Mouse (Mus musculus) macrophage (primary cell): ENCODE data around the gene Lmbrd2. TPM values are rescaled to one million over a fixed set of nuclear protein-coding genes. Genes with fewer than 3 reads are reported as not detected.

Experiments
- H3K27ac ChIP-seq: fragments of 350-480 bp; formaldehyde crosslinking; 2 replicates; pipeline ENCODE4 v1.9.0; 2021
- H3K36me3 ChIP-seq: fragments of 350-480 bp; formaldehyde crosslinking; 2 replicates; pipeline ENCODE4 v1.9.0; 2021; ENCODE audit errors: inconsistent target
- H3K4me3 ChIP-seq: fragments of 350-480 bp; formaldehyde crosslinking; 2 replicates; pipeline ENCODE4 v1.9.0; 2021; ENCODE audit errors: inconsistent target
- H3K79me2 ChIP-seq: fragments of 350-480 bp; formaldehyde crosslinking; 2 replicates; pipeline ENCODE4 v1.9.0; 2021; ENCODE audit errors: inconsistent target
- WGBS: methylation state at CpG from one replicate; pipeline ENCODE4 v1.1.7; 2026; ENCODE audit warnings: inconsistent platforms; ENCODE audit not compliant: missing documents; 5-methylcytosine and 5-hydroxymethylcytosine counted together
- polyA plus RNA-seq: library from polyadenylated mRNA; stranded (reverse); fragments of 250-400 nt; gene quantifications from 3 replicates; pipeline ENCODE4 v1.2.4, GENCODE M21; 2018; ENCODE audit warnings: inconsistent platforms
- total RNA-seq, 78 experiments: library from RNA; depleted of rRNA; stranded (reverse); fragments of 250-400 nt; gene quantifications; 1 replicate in 9 of 78; 2 replicates in 24 of 78; 3 replicates in 43 of 78; 4 replicates in 2 of 78; pipeline ENCODE4 v1.2.4; 2018; ENCODE audit warnings: inconsistent platforms in 56 of 78

The Lmbrd2 gene
- 100 to 1,000 TPM in 2 of 26 experiments, 10 to 100 TPM in 22, 1 to 10 TPM in 2; 9.4 to 116 (median 55.5) TPM for total RNA-seq (2018; cell fraction: chromatin; rRNA removed)
- total RNA-seq (2018; cell fraction: cytosol; rRNA removed): 10 to 100 TPM; 21.2 to 97.6 (median 50.1) TPM
- 100 to 1,000 TPM in 3 of 26 experiments, 10 to 100 TPM in 23; 16.9 to 134 (median 60.0) TPM for total RNA-seq (2018; cell fraction: nucleus; rRNA removed)
- 27.7 to 35.1 TPM (median 34.0 TPM) in 3 replicates for polyA plus RNA-seq

DNA sequence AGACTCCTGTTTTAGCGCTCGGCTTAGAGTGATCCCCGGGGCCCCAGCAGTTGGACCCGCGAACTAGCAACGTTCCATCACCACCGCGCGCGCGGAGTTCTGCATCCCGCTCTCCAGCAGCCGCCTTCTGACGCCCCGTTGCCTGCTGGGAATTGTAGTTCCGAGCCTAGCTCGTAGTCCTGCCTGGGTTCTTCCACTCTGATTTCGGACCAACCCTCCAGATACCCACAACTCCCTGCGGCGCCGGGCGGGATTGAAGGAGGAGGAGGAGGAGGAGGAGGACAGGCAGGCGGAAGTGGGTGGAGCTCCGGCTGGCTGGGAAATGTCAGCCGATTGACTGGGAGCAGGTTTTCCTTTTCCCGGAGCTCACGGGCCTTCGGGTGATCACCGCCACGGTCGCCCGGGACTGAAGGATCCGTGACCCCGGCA lies at the start of gene Lmbrd2:
Lmbrd2 (plus strand) TSS at position 299 of the 429 bp plus-strand sequence.
- H3K36me3 ChIP-seq: 0 out of 2 replicates have a peak, but pooled peaks cover 5% of the 10 kb centered on the region
- H3K27ac ChIP-seq: peak within 1 kb of the TSS; percentile 62
- 1% methylated on average over 34 of the region's 34 CpGs for WGBS
- H3K79me2 ChIP-seq: peaks cover 99% of the 10 kb centered on the region
- peak within 1 kb of the TSS; percentile 75 for H3K4me3 ChIP-seq

DNA sequence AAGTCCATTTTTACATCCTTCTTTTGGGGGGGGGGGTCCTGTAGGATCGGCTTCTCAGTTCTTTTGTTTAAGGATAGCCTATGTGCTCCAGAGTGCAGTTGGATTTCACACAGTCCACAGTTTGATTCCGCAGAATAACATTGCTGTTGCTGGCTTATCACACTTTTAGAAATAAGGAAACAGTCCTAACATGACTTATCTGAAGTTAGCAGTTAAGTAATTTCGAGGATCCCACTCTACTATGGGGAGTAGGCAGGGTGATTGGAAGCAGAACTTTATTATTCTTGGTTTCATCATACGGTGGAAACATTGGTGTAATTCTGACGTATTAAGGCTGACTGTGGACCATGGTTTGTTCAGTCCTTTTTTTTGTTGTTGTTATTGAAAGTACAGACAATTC lies 49.7 kb upstream of the Lmbrd2 start:
- no peak overlapping the region for H3K4me3 ChIP-seq
- no peaks in the 10 kb centered on the region for H3K79me2 ChIP-seq
- 96% methylated on average over 5 of the region's 5 CpGs for WGBS
- peaks cover 13% of the 10 kb centered on the region for H3K36me3 ChIP-seq
- H3K27ac ChIP-seq: no peak overlapping the region

DNA sequence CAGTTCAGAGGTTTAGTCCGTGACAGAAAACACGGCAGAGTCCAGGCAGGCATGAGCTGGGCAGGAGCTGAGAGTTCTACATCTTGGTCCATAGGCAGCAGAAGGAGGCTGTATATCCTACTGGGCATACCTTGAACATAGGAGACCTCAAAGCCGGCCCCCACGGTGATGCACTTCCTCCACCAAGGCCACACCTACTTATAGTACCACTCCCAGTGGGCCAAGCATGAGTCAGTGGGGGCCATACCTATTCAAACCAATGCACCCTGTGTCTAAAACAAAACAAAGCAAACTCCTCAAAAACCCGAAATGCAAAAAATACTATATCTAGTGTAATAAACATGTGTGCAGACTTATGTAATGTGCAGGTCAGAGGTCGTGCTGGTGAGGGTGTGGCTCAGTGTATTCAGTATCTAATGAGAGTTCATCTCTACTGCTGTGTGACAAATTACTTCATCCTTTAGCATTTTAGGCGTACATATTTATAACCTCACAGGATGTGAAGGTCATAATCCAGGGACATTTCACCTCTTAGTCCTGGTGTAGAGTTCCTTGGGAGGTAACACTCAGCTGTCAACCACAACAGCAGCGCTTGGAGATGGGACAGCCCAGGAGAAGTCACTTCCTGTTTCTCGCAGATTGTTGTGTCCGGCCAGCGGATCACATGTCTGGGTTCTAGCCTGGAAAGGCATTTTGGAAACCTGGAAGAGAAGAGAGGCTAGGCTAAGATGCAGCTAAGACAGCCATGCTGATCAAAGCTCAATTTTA lies 46.6 kb upstream of the Lmbrd2 start:
- peaks cover 19% of the 10 kb centered on the region for H3K36me3 ChIP-seq
- 90% methylated on average over 11 of the region's 11 CpGs for WGBS
- no peaks in the 10 kb centered on the region for H3K79me2 ChIP-seq
- no peak overlapping the region for H3K4me3 ChIP-seq
- H3K27ac ChIP-seq: no peak overlapping the region

- Histone ChIP-seq H3K36me3 (peaks cover 19% of the 10 kb centered on the region), H3K79me2 (no peaks in the 10 kb centered on the region), H3K4me3 (no peak overlapping the region), H3K27ac (no peak overlapping the region)
- 93% methylated on average over 13 of the region's 13 CpGs for WGBS
Measured at GRCm38 (mm10) chr15:9094366-9094750, 46.0 kb upstream of the Lmbrd2 start.

- no peaks in the 10 kb centered on the region for H3K79me2 ChIP-seq
- WGBS: 93% methylated on average over 4 of the region's 4 CpGs
- H3K36me3 ChIP-seq: peaks cover 31% of the 10 kb centered on the region
- no peak overlapping the region for H3K27ac ChIP-seq
- no peak overlapping the region for H3K4me3 ChIP-seq
Measured at GRCm38 (mm10) chr15:9096865-9097264, 43.5 kb upstream of the Lmbrd2 start.

GRCm38 (mm10) chr15:9100446-9101077 lies 39.8 kb upstream of the Lmbrd2 start:
- H3K27ac ChIP-seq: no peak overlapping the region
- H3K36me3 ChIP-seq: peaks cover 23% of the 10 kb centered on the region
- no peaks in the 10 kb centered on the region for H3K79me2 ChIP-seq
- WGBS: 95% methylated on average over 10 of the region's 10 CpGs
- no peak overlapping the region for H3K4me3 ChIP-seq

DNA sequence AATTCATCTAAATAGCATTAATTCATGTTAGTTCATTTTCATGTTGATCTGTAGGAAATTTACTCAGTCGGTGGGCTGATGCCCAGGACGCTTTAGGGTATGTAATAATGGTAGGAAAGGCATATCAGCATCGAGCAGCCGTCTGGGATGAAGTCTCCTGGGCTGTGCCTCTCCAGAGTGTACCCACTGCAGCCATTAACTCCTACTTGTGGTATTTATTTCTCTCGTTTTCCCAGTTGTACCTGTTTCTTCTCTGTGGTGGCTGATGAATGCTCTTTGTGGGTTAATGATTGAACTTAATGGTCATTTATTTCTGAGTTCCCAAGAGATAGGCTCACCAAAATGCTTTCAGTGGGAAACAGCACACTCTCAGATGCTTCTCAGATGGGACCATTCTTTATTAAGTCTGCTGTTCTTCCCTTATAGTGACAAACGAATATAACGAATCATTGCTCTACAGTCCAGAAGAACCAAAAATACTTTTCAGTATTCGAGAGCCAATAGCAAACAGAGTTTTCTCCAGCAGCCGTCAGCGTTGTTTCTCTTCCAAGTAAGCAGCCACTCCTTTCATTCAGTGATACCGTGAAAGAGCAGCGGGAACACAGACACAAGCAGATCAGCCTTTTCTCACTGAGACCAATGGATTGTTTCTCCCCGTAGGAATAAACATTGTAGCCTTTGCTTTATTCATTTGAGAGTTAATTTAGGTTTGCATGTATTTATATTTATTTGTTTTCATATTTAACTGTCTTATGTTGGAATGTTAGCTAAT lies 33.9 kb upstream of the Lmbrd2 start:
- Histone ChIP-seq H3K4me3 (no peak overlapping the region), H3K79me2 (no peaks in the 10 kb centered on the region), H3K27ac (no peak overlapping the region), H3K36me3 (peaks cover 13% of the 10 kb centered on the region)
- 97% methylated on average over 13 of the region's 13 CpGs for WGBS

- Histone ChIP-seq H3K4me3 (no peak overlapping the region), H3K79me2 (no peaks in the 10 kb centered on the region), H3K36me3 (peaks cover 48% of the 10 kb centered on the region), H3K27ac (no peak overlapping the region)
- WGBS: 77% methylated on average over 6 of the region's 6 CpGs
Measured at GRCm38 (mm10) chr15:9110526-9111347, 29.6 kb upstream of the Lmbrd2 start.

GRCm38 (mm10) chr15:9111648-9112047 lies 28.7 kb upstream of the Lmbrd2 start:
- WGBS: 91% methylated on average over 3 of the region's 3 CpGs
- no peaks in the 10 kb centered on the region for H3K79me2 ChIP-seq
- peaks cover 57% of the 10 kb centered on the region for H3K36me3 ChIP-seq
- no peak overlapping the region for H3K27ac ChIP-seq
- no peak overlapping the region for H3K4me3 ChIP-seq

GRCm38 (mm10) chr15:9113556-9113955 lies 26.8 kb upstream of the Lmbrd2 start:
- H3K36me3 ChIP-seq: peaks cover 58% of the 10 kb centered on the region
- 90% methylated on average over 9 of the region's 9 CpGs for WGBS
- H3K4me3 ChIP-seq: no peak overlapping the region
- no peaks in the 10 kb centered on the region; the same call in 1 of the 2 replicates for H3K79me2 ChIP-seq
- no peak overlapping the region for H3K27ac ChIP-seq

DNA sequence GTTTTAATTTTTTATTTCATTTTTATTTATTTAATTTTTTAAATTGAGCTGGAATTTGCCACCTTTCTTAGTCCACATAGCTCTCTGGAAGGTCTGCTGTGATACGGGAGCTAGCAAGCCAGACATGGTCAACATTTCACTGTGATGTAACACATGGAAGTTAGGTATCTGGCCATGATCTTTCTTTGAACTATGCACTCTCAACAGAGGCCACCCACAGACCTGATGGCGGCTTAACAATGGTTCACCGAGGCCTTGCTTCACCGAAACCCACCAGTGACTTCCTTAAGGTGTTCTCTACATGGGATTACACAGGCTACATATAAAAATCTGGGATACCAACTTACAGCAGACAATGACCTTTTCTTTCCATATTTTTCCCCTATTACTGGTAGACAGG lies 26.2 kb upstream of the Lmbrd2 start:
- Histone ChIP-seq H3K79me2 (no peaks in the 10 kb centered on the region; the same call in 1 of the 2 replicates), H3K27ac (no peak overlapping the region), H3K36me3 (peaks cover 58% of the 10 kb centered on the region), H3K4me3 (no peak overlapping the region)
- 94% methylated on average over 3 of the region's 4 CpGs for WGBS

GRCm38 (mm10) chr15:9114599-9114998 lies 25.8 kb upstream of the Lmbrd2 start:
- H3K27ac ChIP-seq: no peak overlapping the region
- H3K79me2 ChIP-seq: no peaks in the 10 kb centered on the region; the same call in 1 of the 2 replicates
- H3K36me3 ChIP-seq: peaks cover 58% of the 10 kb centered on the region
- 98% methylated on average over 5 of the region's 5 CpGs for WGBS
- H3K4me3 ChIP-seq: no peak overlapping the region

- peaks cover 41% of the 10 kb centered on the region for H3K36me3 ChIP-seq
- H3K79me2 ChIP-seq: peaks cover 11% of the 10 kb centered on the region; the same call in 1 of the 2 replicates
- WGBS: 98% methylated on average over 4 of the region's 4 CpGs
- H3K27ac ChIP-seq: peak overlapping the region; percentile 66
- no peak overlapping the region for H3K4me3 ChIP-seq
Measured at GRCm38 (mm10) chr15:9118852-9119251, 21.5 kb upstream of the Lmbrd2 start.
